Mouse (Mus musculus) limb, embryonic 10.5 days (tissue): ENCODE measurements at regions not wholly inside any gene's neighbourhood (a gene's known extent, or its start where the extent isn't known, plus 50 kb on each side); places are given as distances from the start of the nearest gene placed in this dataset.
"Not testable (repeated sequence)": the region's sequence is repeated elsewhere in the genome, so short reads cannot be mapped to it uniquely, and the experiment has no call there.

ENCODE experiments used
- DNase-seq: peaks from one replicate; pipeline ENCODE4 v3.0.0-alpha.2; 2017; ENCODE audit warnings: low spot score
- H3K27ac ChIP-seq: fragments of 300-500 bp; sonication (generic); 2 replicates; pipeline ENCODE4 v1.5.1; 2016; ENCODE audit warnings: mild to moderate bottlenecking
- H3K27me3 ChIP-seq: fragments of 300-500 bp; sonication (generic); 2 replicates; pipeline ENCODE4 v1.6.1; 2016; ENCODE audit warnings: low read depth, mild to moderate bottlenecking; ENCODE audit not compliant: poor library complexity, severe bottlenecking
- H3K36me3 ChIP-seq: fragments of 300-500 bp; sonication (generic); 2 replicates; pipeline ENCODE4 v1.6.1; 2016; ENCODE audit warnings: mild to moderate bottlenecking, moderate library complexity
- H3K4me1 ChIP-seq: fragments of 300-500 bp; sonication (generic); 2 replicates; pipeline ENCODE4 v1.6.1; 2016
- H3K4me3 ChIP-seq: fragments of 300-500 bp; sonication (generic); 2 replicates; pipeline ENCODE4 v1.5.1; 2016; ENCODE audit warnings: mild to moderate bottlenecking, moderate library complexity
- H3K9me3 ChIP-seq: fragments of 300-500 bp; sonication (generic); replicated peaks from 2 replicates; pipeline ENCODE4 v1.6.1; 2016; ENCODE audit warnings: mild to moderate bottlenecking
- WGBS: fragments of 180-500 bp; shearing (Covaris S2); methylation state at CpG from one replicate; pipeline ENCODE4 v1.1.7; 2016; 5-methylcytosine and 5-hydroxymethylcytosine counted together

DNA sequence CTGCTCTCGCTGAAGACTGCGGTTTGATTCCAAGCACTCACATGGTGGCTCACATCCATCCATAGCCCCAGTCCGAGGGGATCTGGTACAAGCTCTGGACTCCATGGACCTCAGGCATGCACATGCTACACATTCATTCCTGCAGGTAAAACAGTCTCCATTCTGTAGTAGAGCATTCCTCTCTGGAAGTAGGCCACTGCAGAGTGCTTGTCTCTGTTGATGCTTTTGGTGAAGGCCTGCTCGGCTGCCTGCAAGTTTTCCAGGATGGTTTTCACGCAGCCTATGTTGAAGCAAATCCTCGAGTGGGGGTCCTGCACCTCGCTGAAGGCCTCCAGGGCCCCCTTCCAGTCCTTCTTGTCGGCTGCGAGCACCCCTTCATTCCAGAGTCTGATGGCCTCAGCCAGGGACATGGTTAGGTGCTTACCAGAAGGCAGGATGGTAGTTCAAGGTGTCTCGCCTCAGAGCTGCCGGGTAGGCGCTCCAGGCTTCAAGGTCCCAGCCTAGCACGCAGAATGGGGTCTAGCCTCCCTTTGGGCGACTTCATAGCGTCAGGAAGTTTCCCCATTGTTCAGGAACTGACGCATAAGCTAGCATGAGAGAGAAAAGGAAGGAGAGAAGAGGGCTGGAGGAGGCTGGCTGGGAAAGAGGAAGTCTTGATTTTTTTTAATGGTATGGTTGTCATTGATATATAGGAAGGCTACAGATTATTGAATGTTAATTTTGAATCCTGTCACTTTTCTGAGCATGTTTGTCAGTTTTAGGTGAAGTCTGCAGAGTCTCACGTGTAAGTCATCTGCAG lies 75.2 kb upstream of the Map3k1 start:
- H3K27me3 ChIP-seq, DNase-seq, H3K36me3 ChIP-seq, H3K4me3 ChIP-seq, H3K4me1 ChIP-seq, H3K27ac ChIP-seq, H3K9me3 ChIP-seq: not testable (repeated sequence)
- WGBS = 87% methylated on average over 17 of the region's 17 CpGs

DNA sequence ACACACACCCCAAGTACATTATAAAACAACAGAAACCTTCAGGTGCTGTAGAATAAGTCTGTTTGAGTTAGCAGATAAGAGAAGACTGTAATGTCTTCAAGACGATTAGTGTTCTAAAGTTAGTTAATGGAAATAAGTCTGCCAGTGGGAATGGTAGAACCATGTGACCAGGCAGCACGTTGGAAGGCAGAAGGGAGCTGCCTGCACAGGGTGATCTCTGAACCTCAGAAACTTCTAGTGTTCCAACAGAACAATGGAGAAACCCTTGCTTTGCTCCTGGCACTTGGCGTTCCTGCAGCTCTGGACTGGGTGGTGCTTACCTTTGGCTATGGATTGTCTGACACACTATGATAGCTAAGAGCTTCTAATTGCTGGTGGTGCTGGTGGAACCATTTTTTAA lies 82.0 kb upstream of the Map3k1 start:
- Histone ChIP-seq H3K9me3 (no peaks in the 10 kb centered on the region), H3K4me1 (peaks cover 11% of the 10 kb centered on the region), H3K27me3 (0 out of 2 replicates have a peak, but pooled peaks cover 5% of the 10 kb centered on the region), H3K4me3 (no peak overlapping the region), H3K36me3 (no peaks in the 10 kb centered on the region), H3K27ac (no peak overlapping the region)
- peak; percentile 5 for DNase-seq
- 78% methylated on average over 3 of the region's 3 CpGs for WGBS

DNA sequence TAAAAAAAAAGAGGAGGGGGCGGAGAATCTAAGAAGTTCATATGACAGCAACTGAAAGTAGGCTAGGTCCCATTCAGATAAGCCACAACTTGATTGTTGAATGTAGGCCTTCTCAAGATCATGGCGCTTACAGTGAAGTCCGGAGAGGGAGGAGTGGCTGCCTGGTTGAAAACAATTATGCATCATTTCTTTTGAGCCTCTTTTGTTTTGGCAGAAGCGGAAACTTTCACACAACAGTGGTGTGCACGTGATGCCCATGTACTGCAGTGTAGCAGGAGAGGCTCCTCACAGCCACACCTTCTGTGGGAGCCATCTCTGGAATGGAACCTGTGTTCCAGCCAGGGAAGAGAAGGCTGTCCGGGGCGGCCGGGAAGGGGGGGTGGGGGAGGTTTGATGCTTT lies 83.3 kb upstream of the Map3k1 start:
- no peaks in the 10 kb centered on the region for H3K36me3 ChIP-seq
- peak; percentile 20 for DNase-seq
- H3K4me1 ChIP-seq = peaks cover 16% of the 10 kb centered on the region
- 90% methylated on average over 8 of the region's 8 CpGs for WGBS
- no peak overlapping the region for H3K4me3 ChIP-seq
- H3K27ac ChIP-seq = no peak overlapping the region
- no peaks in the 10 kb centered on the region for H3K9me3 ChIP-seq
- H3K27me3 ChIP-seq = 0 out of 2 replicates have a peak, but pooled peaks cover 5% of the 10 kb centered on the region

DNA sequence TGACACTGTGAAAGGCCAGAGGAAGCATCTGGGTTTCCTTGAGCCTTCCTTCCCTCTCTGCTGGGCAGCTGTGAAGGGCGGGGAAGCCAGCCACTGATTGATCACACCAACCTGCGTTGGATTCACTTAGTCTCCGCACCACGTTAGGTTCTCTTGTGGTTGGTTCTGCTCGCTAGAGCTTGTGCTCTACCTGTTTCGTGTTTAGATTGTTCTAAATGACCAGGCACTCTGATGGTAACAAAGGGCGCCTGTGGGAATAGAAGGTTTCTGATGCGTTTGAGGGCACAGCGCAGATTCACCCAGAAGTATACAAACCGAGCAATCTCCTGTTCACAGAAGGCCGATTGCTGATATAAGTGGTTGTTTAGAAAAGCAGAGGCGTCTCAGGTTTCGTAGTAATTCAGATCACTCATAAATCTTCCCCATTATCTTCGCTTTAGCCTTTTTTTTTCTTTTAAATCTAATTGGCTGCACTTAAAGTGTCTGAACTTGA lies 84.5 kb upstream of the Map3k1 start:
- DNase-seq = peak; percentile 36
- Histone ChIP-seq H3K4me1 (peaks cover 16% of the 10 kb centered on the region), H3K27ac (no peak overlapping the region), H3K9me3 (no peaks in the 10 kb centered on the region), H3K4me3 (peak overlapping the region; percentile 9; the same call in 1 of the 2 replicates), H3K36me3 (no peaks in the 10 kb centered on the region), H3K27me3 (0 out of 2 replicates have a peak, but pooled peaks cover 5% of the 10 kb centered on the region)
- 12% methylated on average over 14 of the region's 14 CpGs for WGBS

DNA sequence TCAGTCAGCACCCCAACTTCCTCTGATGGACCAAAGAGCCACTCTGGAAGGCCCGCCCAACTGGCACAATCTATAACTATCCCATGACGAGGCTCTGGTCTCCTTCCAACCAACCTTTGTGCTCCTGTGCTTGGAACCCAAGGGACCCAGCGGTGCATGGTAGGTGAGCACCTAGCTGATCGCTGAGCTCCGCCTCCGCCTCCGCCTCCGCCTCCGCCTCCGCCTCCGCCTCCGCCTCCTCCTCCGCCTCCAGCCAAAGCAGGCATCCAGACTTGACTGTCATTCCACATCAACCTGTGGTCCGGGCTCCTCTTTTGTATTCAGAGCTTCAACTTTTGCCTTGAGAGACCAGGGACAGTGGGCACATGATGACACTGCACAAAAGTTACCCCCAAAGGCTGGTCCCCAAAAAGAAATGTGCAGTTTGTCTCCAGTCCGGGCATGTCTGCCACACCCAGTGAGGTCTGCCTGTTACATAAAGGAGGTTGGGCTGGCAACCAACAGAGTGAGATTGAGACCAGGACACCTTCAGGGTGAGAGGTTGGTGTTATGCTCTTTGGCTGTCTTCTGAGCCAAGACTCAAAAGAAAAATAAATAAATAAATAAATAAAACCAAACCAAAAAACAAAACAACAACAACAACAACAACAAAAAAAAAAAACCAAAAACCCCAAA lies 86.1 kb upstream of the Map3k1 start:
- 48% methylated on average over 15 of the region's 15 CpGs for WGBS
- no peaks in the 10 kb centered on the region for H3K9me3 ChIP-seq
- no peak overlapping the region for H3K4me3 ChIP-seq
- H3K36me3 ChIP-seq = no peaks in the 10 kb centered on the region
- H3K27ac ChIP-seq = no peak overlapping the region
- peaks cover 16% of the 10 kb centered on the region for H3K4me1 ChIP-seq
- peak; percentile 29 for DNase-seq
- 0 out of 2 replicates have a peak, but pooled peaks cover 5% of the 10 kb centered on the region for H3K27me3 ChIP-seq

DNA sequence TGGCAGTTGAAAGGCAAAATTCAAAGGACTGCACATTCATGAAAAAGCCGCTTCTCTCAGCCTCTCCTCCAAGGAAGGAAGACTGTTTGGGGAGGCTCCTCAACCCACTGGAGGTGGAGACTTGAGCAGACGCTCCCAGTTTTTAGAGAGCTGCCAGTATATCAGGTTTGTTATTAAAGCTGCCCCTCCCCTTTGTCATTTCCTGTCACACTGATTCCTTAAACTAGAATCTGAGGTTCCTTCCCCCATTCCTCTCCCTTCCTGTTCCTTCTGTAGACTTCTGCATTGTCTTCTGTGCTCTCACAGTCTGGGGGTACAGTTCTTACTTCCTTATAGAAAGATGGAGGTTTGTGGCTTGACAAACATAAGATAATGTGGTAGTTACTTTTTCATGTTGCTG lies 87.5 kb upstream of the Map3k1 start:
- no peak overlapping the region for H3K27ac ChIP-seq
- 0 out of 2 replicates have a peak, but pooled peaks cover 5% of the 10 kb centered on the region for H3K27me3 ChIP-seq
- H3K4me3 ChIP-seq = no peak overlapping the region
- no peaks in the 10 kb centered on the region for H3K36me3 ChIP-seq
- 42% methylated on average over 2 of the region's 2 CpGs for WGBS
- H3K4me1 ChIP-seq = peaks cover 16% of the 10 kb centered on the region
- DNase-seq = peak; percentile 7
- no peaks in the 10 kb centered on the region for H3K9me3 ChIP-seq

DNA sequence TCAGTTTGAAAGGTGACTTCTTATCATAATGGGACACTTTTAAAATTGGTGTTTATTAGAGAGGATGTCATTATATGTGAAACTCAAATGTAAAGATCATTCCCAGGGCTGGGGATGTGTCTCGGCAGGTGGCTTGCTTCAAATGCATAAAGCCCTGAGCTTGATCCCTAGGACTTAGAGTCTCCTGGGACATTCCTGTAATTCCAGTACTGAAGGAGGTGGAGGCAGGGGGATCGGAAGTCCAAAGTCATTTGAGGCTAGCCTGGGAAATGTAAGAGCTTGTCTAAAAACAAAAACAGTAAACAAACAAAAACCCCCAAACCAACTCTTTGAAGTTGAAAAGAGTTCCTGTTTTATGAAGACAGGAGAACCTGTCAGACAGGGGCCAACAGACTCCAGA lies 94.6 kb upstream of the Map3k1 start:
- Histone ChIP-seq H3K27me3 (no peaks in the 10 kb centered on the region), H3K9me3 (no peaks in the 10 kb centered on the region), H3K4me1 (peaks cover 9% of the 10 kb centered on the region), H3K4me3 (no peak overlapping the region), H3K36me3 (no peaks in the 10 kb centered on the region), H3K27ac (no peak overlapping the region)
- DNase-seq = no peak
- WGBS = 59% methylated on average over 2 of the region's 2 CpGs

DNA sequence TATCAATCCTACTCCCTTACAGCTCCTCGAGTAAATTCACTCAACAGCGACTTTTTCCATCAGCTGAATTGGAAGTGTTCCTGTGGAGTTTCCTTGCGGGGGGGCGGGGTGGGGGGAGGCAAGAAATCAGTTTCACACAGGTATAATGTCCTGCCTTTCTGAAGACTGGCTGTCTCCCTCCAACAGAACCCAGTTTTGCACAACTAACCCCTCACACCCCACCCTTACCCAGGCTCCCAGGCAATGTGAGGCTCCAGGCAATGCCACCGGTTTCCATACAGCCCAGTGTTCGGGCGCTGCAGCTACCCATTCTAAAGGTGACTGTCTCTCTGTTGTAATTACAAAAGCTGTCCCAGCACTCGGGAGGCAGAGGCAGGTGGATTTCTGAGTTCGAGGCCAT lies 95.1 kb upstream of the Map3k1 start:
- Histone ChIP-seq H3K36me3 (no peaks in the 10 kb centered on the region), H3K27me3 (no peaks in the 10 kb centered on the region), H3K4me1 (peaks cover 9% of the 10 kb centered on the region), H3K27ac (no peak overlapping the region), H3K9me3 (no peaks in the 10 kb centered on the region), H3K4me3 (no peak overlapping the region)
- 56% methylated on average over 9 of the region's 9 CpGs for WGBS
- DNase-seq = no peak

DNA sequence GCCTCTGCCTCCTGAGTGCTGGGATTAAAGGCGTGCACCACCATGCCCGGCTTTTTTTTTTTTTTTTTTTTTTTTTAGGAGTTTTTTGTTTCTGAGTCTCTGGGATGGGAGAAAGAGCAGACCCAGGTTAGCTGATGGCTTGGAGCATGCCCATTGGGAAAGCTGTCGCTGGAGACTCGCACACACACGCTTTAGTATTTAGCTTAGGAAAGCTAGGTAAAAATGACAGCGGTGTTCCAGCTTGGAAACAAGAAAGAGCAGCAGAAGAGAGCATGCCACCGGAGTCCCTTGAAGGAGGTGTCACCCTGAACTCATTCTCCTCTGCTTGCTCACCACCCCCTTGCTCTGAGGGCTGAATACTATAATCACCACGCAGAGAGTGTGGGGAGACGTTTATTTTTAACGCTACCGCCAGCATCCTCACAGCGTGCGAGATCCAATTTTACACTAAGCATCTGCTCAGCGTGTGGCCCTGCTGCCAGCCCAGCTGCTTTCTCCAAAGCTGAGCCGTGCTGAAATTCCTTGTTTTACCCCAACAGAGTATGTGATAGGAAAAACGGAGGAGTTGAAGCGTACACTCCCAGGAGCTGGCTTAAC lies 95.9 kb upstream of the Map3k1 start:
- Histone ChIP-seq H3K27ac (peak overlapping the region; percentile 74), H3K36me3 (no peaks in the 10 kb centered on the region), H3K27me3 (no peaks in the 10 kb centered on the region), H3K4me3 (peak overlapping the region; percentile 24), H3K9me3 (no peaks in the 10 kb centered on the region), H3K4me1 (peaks cover 9% of the 10 kb centered on the region)
- peak; percentile 43 for DNase-seq
- WGBS = 33% methylated on average over 16 of the region's 17 CpGs

DNA sequence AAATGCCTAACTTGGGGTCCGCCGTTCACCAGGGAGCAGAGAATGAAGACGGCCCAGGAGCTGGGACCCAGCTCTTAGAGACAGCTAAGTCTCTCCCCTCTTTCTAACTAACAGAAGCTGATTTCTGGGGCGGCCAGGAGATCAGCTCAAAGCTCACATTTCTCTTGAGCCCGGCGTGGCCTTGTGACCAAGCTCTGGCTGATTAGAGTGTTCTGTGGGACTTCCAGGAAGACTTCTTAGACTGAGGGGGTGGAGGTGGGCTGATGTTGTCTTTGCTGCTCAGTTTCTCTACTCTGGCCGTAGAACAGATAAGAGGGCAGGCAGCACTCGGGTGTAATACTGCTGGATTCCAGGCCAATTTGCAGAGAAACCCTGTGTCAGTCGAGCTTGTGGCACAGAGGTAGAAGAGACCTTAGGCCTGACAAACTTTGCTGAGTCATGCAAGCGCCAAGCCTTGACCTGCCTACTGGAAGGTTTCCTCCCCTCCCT lies 96.5 kb upstream of the Map3k1 start:
- H3K4me1 ChIP-seq = peaks cover 9% of the 10 kb centered on the region
- no peak for DNase-seq
- WGBS = 25% methylated on average over 10 of the region's 10 CpGs
- H3K9me3 ChIP-seq = no peaks in the 10 kb centered on the region
- H3K27ac ChIP-seq = peak overlapping the region; percentile 74
- H3K4me3 ChIP-seq = peak overlapping the region; percentile 24
- no peaks in the 10 kb centered on the region for H3K36me3 ChIP-seq
- H3K27me3 ChIP-seq = no peaks in the 10 kb centered on the region

DNA sequence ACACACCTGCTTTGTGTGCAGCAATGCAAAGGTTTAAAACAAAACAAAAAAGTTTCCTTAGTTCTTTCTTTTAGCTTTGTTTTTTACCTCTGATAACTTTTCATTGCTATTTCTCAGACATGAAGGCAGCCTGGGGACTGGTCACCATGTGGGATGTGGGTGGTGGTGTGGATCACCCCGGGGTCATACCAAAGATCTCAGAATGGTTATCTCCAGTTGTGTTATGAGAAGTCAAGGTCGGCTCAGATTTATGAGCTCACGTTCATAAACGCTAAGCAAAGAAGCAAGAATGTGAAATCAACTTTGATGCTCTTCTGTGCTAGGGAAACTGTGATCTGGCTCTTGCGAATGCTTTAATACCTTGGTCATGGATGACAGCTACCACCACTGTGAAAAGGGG lies 102.3 kb upstream of the Map3k1 start:
- 93% methylated on average over 5 of the region's 5 CpGs for WGBS
- Histone ChIP-seq H3K27me3 (no peaks in the 10 kb centered on the region), H3K36me3 (no peaks in the 10 kb centered on the region), H3K9me3 (no peaks in the 10 kb centered on the region), H3K27ac (no peak overlapping the region), H3K4me3 (no peak overlapping the region), H3K4me1 (no peaks in the 10 kb centered on the region)
- peak; percentile 16 for DNase-seq

DNA sequence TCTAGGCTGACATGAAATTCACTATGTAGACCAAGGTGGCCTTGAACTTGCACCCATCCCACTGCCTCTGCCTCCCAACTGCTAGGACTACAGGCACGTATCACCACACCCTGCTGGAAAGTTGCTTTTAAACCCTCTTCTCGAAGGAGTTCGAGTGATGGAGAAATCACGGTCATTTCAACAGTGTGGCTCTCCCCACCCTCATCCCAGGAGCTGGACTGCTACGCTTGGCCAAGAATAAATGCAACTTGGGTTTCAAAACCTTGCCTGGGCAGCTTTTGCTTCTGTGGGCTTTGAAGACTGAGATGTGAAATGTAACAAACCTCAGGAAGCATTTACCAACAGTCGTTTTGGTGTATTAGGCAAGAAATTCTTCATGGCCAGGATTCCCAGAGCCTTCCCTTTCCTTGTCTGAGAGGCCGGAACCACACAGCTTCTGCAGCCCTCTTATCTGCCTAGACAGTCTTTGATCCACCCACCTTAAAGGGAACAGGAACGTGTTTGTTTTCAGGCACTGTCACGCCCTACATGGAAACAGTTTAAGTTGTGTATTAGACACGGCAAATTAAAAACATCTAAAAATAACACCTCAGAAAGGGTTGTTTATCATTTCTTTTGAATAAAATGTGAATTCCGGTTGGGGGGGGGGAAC lies 103.0 kb upstream of the Map3k1 start:
- WGBS = 72% methylated on average over 11 of the region's 11 CpGs
- H3K27me3 ChIP-seq = no peaks in the 10 kb centered on the region
- no peaks in the 10 kb centered on the region for H3K9me3 ChIP-seq
- peak; percentile 23 for DNase-seq
- no peaks in the 10 kb centered on the region for H3K4me1 ChIP-seq
- no peak overlapping the region for H3K27ac ChIP-seq
- H3K4me3 ChIP-seq = no peak overlapping the region
- no peaks in the 10 kb centered on the region for H3K36me3 ChIP-seq
